Mouse (Mus musculus) testis, adult 10 weeks (tissue): ENCODE results near the gene Defb13. TPM values are rescaled to one million over a fixed set of nuclear protein-coding genes. Genes with fewer than 3 reads are reported as not detected.

Experiments
- polyA plus RNA-seq: library from polyadenylated mRNA; stranded (reverse); fragments of 350-450 nt; fragmentation: Illumina TruSeq; extraction: RNeasy Lipid Tissue Mini Kit (QIAGEN cat#74804); gene quantifications from one replicate; pipeline ENCODE4 v1.2.3, GENCODE M21; 2014; ENCODE audit warnings: low read depth, low replicate concordance

The Defb13 gene
- not detected for polyA plus RNA-seq

DNA sequence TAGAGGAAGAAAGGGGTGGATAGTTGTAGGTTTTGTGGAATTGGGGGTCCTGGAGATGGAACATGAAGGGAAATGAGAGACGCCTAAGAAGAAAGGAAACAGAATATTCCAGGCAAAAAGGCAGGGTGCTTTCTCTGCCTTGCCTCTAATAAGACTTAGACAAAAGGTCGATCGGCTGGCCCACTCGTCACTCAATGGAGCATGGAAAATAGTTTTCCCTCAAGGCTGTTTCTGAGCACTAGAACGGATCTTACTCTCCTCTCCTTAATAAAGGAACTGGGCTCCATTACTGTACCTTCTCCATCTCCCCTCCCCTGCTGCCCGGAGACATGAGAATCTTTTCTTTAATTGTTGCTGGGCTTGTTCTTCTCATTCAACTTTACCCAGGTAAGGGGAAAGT lies at the start of gene Defb13:
Gene Defb13 (plus strand): TSS at position 301 of the 400 bp plus-strand sequence.

GRCm38 (mm10) chr8:21906290-21906689 lies 40.3 kb upstream of the Defb13 start, which contains the start of gene Defb11:
Gene Defb11, minus strand, starts transcription at chr8:21906412.

DNA sequence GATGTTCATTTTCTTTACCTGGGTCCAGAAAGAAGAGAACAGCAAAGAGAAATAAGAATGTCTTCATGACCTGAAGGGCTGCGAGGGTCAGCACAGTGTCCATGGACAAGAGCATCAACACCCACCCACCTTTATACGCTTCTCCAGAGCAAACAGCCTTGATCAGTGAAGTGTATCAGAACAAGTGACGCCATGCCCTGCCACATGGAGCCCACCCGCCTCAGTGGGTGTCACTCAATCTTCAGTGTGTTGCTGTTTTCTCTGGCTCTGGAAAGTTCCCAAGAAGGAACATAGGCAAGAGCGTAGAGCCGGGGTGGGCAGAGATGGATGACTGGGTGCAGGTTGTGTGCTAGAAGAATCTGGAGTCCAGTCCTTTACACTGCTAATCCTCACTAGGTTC lies 14.0 kb upstream of the Defb13 start, which contains the start of gene Defb15:
Gene Defb15 (minus strand): TSS at position 101 of the 400 bp plus-strand sequence.

GRCm38 (mm10) chr8:21938052-21938451 lies 8.5 kb upstream of the Defb13 start, which contains the start of gene Defb35:
Gene Defb35, plus strand, starts transcription at chr8:21938352.

DNA sequence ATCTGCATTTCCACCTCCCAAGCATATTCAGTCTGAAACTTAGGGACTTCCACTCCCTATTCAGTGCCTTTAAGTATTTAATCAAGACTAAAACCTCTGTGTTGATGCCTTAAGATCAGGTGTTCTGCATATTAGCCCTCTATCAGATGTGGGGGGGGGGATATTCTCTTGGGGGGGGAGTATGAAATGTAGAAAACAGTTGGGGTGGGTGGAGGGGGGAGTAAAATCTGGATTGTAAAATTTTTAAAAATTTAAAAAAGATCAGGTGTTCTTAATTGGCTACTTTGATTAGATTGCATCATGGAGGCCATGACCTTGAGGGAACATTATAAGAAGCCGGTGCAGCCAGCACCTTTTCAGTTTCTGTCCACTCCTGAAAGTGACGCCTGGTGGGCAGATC lies 11.9 kb downstream of the Defb13 start, which contains the start of gene Fam90a1a:
Gene Fam90a1a (plus strand): TSS at position 301 of the 400 bp plus-strand sequence.

GRCm38 (mm10) chr8:21969475-21969874 lies 22.9 kb downstream of the Defb13 start, which contains the start of gene Ccdc70:
Gene Ccdc70, plus strand, starts transcription at chr8:21969775.

Other genes starting within 250 kb of the Defb13 start
- gene AY761184, start 243.1 kb upstream of the Defb13 start, polyA plus RNA-seq, result not detected
- not detected for gene Defa24, start 212.3 kb upstream of the Defb13 start, polyA plus RNA-seq
- gene Defb50, start 123.2 kb upstream of the Defb13 start, polyA plus RNA-seq, result not detected
- not detected for gene Defb2, start 106.8 kb upstream of the Defb13 start, polyA plus RNA-seq
- gene Defb10, start 87.9 kb upstream of the Defb13 start, polyA plus RNA-seq, result not detected
- gene Defb9, start 61.3 kb upstream of the Defb13 start, polyA plus RNA-seq, result not detected
- 11.2 TPM for gene Defb11, start 40.4 kb upstream of the Defb13 start, polyA plus RNA-seq
- 2.2 TPM for gene Defb15, start 14.1 kb upstream of the Defb13 start, polyA plus RNA-seq
- gene Defb35, start 8.4 kb upstream of the Defb13 start, polyA plus RNA-seq, result not detected
- gene Fam90a1a, start 12.0 kb downstream of the Defb13 start, polyA plus RNA-seq, result not detected
- gene Ccdc70, start 23.0 kb downstream of the Defb13 start, polyA plus RNA-seq, result 278 TPM
- gene Atp7b, start 113.5 kb downstream of the Defb13 start, polyA plus RNA-seq, result 0.94 TPM
- 19.0 TPM for gene Alg11, start 114.0 kb downstream of the Defb13 start, polyA plus RNA-seq
- gene Nek5, start 178.3 kb downstream of the Defb13 start, polyA plus RNA-seq, result 1.1 TPM
- 2.0 TPM for gene Nek3, start 219.7 kb downstream of the Defb13 start, polyA plus RNA-seq
- 34.9 TPM for gene Ckap2, start 239.1 kb downstream of the Defb13 start, polyA plus RNA-seq
- gene Vps36, start 246.0 kb downstream of the Defb13 start, polyA plus RNA-seq, result 30.8 TPM